Comparison of ENCODE assay signal across 1 mouse cellular context in genomic region chr17:28702646-28703045, GRCm38 (mm10).
TF ChIP-seq lines count a peak whose summit lies in the region.

No protein-coding gene starts in this region.

TF ChIP-seq in myocyte, 11 proteins besides CTCF, POLR2A, EP300 and RAD21 (continued from another document):
- TF ChIP-seq MYOG (IDR thresholded peaks at IDR 0.05; ENCODE audit: control insufficient read depth in 1 of 3, insufficient read depth in 1 of 3, insufficient read length in 2 of 3, low read depth in 2 of 3) (no peak), POLR2AphosphoS2 (IDR thresholded peaks at IDR 0.05; ENCODE audit: insufficient read length, low read depth) (no peak), CEBPB (IDR thresholded peaks at IDR 0.05; ENCODE audit: insufficient read depth, poor library complexity, severe bottlenecking) (no peak), TCF3 (IDR thresholded peaks at IDR 0.05; ENCODE audit: insufficient read length, low read depth) (no peak), SRF (IDR thresholded peaks at IDR 0.05; ENCODE audit: control insufficient read depth, insufficient read length, low read depth) (no peak), MYOD1 (IDR thresholded peaks at IDR 0.05; ENCODE audit: control insufficient read depth in 1 of 3, insufficient read length in 2 of 3, low read depth in 2 of 3) (no peak), USF1 (IDR thresholded peaks at IDR 0.05; ENCODE audit: low read depth) (no peak), MAX (IDR thresholded peaks at IDR 0.05; ENCODE audit: low read depth) (no peak)
